Mouse (Mus musculus): Measurements from ENCODE around the gene Isy1.
A peak's percentile ranks its signal among the peaks of the same experiment; 100 is the strongest.

Isy1 gene

DNA sequence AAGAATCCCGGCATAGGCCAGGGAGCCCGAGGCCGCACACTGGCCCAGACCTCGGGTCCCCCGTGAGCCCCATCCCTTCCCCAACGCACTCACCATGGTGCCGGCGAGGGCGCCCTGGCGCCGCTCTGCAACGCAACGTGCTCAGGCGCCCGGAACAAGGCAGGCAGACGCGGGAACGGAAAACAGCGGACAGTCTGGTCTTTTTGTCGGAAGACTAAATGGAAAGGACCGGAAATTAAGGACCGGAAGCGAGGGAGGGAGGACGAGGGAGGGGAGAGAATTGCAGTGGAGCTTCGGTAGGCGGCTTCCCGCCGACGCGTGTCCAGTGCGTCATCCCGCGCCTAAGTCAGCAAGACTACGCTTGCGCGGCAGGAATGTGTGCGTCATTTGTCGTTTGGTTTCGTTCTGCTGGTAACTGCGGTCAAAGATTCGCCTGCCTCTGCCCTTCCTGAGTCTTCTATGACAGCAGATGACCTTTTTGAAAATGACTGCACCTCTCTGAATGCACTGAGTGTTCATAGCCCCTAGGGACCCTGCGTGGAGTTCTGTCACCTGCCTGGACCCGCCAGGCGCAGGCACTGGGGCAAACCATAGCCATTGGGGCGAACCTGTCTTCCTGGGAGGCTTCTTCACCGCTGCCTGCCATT, at the start of gene Isy1:
TSS of gene Isy1 (minus strand) at position 248 of the 647 bp plus-strand sequence.
- DNase-seq (ENCODE audit: low spot score in 2 of 2) = peak; percentile 93 to 97

DNA sequence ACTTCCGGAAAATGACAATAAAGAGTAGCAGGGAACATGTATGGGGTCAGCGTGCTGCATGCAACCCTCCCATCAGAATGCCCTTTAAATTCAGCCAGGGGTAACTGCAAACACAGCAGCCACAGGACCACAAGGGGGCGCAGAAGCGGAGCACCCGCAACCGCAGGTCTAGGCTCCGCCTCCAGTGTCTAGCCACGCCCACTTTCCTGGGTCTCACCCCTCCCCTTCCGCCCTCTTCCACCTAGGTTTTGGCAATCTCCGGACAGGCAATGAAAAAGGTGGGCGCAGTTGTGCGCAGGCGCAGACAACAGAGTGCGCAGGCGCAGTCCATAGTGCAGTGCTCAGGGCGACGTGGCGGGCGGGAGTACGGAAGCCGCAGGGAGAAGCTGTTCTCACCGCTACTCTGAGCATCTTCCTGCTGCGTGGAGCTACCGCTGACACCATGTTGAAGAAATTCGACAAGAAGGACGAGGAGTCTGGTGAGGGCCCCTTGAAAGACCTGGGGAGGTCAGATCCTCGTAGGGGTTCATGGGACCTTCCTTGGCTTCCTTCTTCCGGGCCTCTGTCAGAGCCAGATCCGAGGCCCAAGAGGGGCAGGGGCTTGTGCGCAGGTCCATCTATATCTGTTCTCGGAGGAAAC, 49.1 kb upstream of the Isy1 start, which contains the start of gene Copg1:
TSS of gene Copg1 (plus strand) at position 221 of the 640 bp plus-strand sequence.
- peak; percentile 99 to 100 for DNase-seq (ENCODE audit: low spot score in 2 of 2)

DNA sequence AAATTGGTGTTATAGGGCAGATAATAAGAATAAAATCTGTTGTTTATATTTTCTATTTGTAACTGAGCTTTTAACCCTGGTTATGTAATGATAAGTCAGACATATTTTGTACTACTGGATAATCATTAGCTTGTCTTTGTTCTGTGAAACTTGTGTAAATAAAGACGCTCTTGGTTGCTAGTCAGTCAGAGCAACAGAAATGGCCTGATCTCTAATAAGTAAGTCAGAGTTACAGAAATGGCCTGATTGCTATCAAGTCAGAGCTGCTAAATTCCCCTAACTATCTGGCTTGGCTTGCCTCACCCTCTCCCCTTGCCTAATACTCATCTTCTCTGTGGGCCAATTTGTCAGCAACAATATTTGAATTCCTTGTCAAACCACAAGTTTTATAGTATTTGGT, 48.1 kb upstream of the Isy1 start:
- no peak for DNase-seq (ENCODE audit: low spot score in 2 of 2)

DNA sequence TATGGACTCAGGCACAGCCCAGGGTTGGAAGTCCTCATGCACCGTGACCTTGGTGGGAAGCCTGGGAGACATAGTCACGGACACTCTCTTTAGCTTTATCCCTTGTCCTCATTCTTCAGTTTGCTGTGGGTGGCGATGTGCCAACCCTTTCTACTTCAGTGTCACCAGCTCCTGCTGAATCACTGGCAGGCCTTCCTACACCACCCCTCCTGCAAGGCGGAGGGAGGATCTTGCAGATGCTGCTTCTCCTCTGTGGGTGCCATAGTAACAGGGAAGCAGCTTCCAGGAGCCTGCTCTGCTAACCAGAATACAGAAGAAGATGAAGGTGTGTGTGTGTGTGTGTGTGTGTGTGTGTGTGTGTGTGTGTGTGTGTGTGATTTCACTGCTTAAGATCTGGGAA, 44.2 kb upstream of the Isy1 start:
- peak; percentile 86 to 89 for DNase-seq (ENCODE audit: low spot score in 2 of 2)

DNA sequence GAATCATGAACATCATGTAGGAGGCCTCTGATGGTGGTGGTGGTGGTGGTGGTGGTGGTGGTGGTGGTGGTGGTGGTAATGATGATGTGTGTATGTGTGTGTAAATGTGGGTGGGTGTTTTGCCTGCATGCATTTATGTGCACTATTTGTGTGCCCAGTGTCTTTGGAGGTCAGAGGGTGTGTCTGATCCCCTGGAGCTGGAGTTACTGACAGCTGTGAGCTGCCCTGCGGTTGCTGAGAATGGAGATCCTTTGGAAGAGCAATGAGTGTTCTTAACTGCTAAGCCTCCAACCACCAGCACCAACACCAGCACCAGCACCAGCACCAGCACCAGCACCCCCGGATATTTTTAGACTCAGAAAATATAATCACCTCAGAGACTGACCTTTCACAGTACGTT, 43.6 kb upstream of the Isy1 start:
- DNase-seq (ENCODE audit: low spot score in 2 of 2) = no peak

DNA sequence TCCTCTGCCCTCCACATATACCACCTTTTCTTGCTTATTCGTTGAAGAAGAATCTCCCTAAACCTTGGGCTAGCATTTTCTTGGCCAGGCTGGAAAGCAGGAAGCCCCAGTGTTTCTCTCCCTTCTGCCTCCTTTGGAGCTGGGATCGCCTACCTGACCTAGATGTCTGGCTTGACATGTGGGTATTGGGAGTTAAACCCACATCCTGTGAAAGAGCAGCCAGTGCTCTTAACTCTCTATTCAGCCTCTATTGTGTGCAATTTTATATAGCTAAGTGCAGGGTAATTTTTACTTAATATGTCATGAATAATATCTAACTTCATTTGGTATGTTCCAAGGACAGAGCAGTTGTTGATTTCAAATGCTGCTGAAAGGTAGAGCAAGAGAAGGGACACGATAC, 41.0 kb upstream of the Isy1 start:
- no peak for DNase-seq (ENCODE audit: low spot score in 2 of 2)

DNA sequence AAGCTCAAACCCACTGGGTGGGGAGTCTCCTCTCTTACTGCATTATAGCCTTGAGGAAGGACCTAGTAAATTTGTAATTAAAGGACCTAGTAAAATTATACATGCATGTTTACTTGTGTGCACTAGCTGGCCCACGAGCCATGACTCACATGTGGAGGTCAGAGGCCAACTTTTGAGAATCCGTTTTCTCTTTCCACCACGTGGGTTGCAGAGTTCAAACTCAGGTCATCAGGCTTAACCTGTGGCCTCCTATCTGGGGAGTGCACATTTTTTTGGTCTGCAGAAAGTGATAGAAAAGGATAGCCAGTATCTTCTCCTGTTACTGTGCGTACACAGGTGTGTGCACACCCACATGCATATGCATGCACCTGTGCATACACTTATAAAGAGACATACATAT, 40.4 kb upstream of the Isy1 start:
- DNase-seq (ENCODE audit: low spot score in 2 of 2) = no peak

DNA sequence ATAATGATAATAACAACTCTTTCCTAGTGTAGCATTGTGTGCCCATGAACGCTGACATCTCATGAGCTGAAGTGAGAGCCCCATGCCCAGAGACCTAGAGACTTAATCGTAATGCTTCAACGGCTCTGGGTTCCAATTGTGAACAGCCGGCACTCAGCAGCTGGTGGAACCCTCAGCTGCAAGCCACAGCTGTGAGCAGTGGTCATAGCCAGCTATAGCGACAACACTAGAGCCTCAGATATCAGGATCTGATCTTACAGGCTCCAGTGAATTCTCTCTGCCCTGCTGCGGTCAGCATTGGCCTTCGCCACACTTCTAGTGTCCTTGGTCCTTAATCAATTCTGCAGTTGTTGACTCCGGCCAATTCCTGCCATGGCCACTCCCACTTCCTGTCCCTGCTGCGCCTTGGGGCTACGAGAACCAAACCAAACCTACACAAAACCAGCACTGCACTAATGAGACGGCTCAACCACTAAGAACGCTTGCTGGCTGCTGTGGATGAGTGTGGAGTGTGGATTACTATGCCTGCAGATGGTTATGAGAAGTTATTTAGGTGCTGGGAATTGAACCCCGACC, 37.6 kb upstream of the Isy1 start:
- no peak for DNase-seq (ENCODE audit: low spot score in 2 of 2)

DNA sequence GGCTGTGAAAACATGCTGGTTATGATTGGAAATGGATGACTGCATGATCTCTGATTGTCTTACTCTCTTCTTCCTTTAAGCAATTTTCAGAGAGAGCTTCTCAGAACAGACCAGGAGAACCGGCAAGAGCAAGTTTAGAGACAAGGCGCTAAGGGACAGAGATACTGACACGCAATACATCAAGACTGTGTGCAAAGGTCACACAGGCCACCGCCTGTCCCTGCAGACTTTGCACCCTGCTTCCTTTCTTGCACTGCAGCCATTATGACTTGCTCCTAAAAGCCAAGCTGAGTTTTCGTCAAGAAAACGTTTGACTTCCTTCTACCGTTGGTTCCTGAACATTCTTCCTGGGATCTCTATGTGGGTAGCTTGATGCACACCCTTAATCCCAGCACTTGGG, 37.0 kb upstream of the Isy1 start:
- DNase-seq (ENCODE audit: low spot score in 2 of 2) = no peak

DNA sequence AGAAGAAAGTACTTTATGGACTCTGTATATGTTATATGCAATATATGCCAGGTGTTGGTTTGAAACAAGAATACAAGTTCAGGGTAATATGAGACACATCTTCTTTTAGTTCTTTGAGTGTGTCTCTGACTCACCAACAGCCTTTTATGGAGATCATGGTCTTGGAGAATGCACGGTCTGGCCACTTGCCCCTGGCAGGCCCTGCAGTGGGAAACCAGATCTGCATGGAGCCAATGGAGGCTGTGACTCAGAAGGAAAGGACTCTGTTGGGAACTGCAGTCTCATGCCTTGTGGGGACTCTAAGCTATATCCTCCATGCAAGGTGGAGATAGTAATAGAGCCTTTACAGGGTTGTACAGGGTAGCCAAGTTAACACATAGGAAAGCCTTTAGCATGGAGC, 36.5 kb upstream of the Isy1 start:
- DNase-seq (ENCODE audit: low spot score in 2 of 2) = no peak

DNA sequence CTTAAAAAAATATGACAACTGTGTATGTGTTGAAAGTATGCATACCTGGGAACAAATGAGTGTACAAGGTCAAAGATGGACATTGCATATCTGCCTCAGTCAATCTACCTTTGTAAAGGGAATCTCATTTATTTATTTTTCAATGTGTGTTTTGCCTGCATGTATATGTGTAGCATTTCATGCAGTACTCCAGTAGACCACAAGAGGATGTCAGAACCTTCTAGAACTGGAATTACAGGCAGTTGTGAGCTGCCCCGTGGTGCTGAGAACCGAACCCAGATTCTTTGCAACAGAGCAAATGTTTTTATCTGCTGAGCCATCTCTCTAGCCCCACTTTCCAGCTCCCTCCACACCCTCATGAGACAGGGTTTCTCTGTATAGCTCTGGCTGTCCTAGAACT, 35.4 kb upstream of the Isy1 start:
- no peak for DNase-seq (ENCODE audit: low spot score in 2 of 2)

DNA sequence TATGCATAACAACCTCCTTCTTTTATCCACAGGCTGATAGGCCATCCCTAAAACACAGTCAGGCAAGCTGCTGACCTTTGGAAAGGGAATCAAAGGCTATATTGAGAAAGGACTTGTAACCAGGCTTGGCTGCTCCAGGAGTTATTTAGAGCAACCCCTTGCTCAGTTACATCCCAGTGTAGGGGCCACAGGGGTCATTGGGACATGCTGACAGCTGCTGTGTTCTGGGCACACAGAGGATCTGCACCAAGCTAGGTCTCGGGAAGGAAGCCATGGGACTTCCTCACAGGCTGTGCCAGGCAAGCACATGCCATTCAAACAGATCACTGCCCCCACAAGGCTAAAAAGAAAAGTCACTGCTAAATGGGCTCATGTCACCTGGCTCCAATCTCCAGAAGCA, 34.5 kb upstream of the Isy1 start:
- no peak for DNase-seq (ENCODE audit: low spot score in 2 of 2)

DNA sequence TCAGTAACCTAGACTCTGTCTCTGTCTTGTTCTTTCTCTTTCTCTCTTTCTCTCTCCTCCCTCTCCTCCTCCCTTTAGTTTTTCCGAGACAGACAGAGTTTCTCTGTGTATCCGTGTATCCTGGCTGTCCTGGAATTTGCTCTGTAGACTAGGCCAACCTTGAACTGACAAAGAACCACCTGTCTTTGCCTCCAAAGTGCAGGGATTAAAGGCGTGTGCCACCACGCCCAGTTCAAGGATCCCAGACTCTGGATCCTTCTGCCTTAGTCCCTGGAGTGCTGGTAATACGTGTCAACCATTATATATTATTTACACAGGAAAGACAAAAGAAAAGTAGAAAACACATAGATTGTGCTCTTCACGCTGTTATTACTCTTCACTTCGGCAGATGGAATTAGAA, 32.6 kb upstream of the Isy1 start:
- no peak for DNase-seq (ENCODE audit: low spot score in 2 of 2)

DNA sequence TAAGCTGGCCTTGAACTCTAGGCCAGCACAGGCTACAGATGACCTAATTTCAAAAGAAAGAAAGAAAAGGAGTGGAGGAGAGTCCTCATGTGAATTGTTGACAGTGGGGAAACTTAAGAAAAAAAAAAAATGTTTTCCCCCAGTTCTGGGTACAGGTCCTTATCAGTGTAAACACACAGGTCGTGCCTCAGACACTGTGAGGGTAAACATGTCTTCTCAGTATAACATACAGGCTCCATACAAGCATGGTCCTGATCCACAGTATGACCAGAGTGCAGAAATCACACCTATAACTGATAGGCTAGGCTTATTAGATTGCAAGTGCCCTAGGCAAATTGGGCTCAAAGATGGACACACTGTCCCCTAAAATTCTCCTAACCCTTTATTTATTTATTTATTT, 31.8 kb upstream of the Isy1 start:
- DNase-seq (ENCODE audit: low spot score in 2 of 2) = no peak

DNA sequence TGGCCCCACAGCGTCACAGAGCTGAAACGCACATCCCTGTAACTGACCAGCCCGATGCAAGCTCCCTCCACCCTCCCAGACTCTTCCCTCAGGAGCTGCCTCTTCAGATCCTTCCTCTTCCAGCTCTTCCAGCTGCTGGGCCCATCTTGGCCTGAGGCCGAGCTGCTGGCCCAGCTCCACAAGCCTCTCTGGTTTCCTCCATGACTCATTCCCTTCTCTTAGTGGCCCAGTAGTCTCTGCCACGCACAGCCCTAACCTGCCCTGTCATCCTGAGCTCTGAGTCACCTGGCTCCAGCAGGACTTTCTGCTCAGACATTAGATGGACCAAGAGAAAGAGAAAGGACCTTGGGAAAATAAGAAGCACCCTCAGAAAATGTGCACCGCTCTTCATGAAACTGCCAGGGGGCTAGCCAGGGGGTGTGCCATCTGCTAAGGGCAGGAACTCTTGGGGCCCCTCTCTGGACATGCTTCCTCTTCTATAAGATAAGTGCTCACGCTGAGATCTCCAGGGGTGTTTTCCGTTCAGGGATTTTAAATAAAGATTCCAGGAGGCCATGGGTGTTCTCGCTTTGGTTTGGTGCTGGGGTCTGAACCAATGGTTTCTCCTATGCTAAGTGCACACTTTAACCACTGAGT, 30.4 kb upstream of the Isy1 start:
- DNase-seq (ENCODE audit: low spot score in 2 of 2) = peak in 1 of 2 experiments; percentile 28

DNA sequence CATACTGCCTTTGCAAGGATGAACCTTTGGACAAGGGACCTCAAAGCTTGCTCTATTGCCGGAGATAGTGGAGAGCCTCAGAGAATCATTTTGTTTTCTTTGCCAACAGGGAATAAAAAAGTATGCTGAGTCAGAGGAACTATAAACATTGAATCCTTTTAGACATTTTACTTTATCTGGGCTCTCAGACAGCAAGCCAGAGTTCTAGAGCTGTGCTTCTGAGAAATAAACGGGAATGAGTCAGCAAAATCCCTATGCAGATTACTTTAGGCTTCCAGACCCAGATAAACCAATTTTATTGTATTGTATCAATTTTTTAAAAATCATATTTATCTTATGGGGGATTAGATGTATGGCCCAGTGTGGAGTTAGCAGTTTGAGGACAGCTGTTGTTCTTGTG, 28.7 kb upstream of the Isy1 start:
- no peak for DNase-seq (ENCODE audit: low spot score in 2 of 2)

DNA sequence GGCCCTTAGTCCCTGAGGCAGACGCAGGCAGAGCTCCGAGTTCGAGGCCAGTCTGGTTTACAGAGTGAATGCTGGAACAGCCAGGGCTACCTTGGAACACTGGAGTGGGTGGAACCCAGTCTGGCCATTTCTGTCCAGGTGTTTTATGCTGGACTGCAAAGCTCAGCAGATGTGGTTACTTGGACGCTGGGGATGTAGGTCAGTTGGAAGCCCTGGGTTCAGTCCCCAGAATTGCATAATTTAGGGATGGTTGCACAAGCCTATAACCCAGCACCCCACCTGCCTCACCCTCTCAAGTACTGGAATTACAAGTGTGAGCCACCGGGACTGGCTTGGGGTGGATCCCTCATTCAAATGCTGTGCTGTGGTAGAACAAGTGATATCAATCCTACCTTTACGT, 27.6 kb upstream of the Isy1 start:
- no peak for DNase-seq (ENCODE audit: low spot score in 2 of 2)

DNA sequence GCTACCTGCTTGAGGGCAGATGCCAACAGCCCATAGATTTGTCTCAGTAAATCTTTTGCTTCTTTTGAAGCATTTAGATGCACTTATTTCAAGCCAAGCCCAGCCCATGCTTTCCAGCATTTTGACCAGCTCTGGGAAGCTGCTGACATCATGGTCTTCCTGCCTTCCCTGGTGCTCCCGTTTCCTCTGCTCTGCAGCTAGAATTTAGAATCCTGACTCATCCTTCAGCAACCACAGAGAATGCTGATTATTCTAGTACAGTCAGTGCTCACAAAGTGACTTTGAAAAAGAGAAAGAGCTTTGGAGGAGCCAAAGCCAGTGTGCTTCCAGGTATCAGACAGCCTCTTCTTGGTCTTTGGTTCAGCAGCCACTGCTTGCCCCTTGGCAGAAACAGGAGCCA, 18.5 kb upstream of the Isy1 start:
- peak in 1 of 2 experiments; percentile 31 for DNase-seq (ENCODE audit: low spot score in 2 of 2)

DNA sequence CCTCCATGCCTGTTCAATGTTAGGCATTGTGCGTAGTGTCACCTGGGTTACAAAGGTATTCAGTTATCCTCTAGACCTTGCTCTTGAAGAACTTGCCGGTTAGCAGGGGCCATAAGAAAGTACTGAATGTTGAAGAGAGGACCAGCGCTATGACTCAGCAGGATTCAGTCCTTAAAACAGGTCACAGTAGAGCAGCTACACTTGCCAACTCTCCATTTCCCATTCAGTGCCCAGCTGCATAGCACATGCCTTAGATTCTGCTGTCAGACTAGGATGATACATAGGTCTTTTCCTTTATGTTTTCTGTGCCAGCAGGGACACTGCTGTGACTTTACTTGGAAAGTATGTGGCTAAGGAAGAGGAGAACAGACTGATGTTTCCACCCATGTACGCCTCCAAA, 14.8 kb upstream of the Isy1 start:
- DNase-seq (ENCODE audit: low spot score in 2 of 2) = no peak

DNA sequence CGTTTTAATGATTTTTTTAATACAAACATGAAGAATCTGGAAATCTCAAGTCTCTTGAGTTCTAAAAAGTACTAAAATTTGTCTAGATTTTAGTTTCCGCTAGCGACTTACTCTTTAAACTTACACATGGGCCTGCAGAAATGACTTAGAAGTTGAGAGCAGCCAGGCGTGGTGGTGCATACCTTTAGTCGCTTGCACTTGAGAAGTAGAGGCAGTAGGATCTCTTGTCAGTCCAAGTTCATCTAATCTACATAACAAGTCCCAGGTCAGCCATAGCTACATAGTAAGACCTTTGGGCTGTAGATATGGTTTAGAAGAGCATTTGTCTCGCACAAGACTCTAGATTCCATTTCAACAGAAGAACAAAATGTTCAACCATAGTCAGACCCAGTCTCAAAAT, 13.3 kb upstream of the Isy1 start:
- no peak for DNase-seq (ENCODE audit: low spot score in 2 of 2)

DNA sequence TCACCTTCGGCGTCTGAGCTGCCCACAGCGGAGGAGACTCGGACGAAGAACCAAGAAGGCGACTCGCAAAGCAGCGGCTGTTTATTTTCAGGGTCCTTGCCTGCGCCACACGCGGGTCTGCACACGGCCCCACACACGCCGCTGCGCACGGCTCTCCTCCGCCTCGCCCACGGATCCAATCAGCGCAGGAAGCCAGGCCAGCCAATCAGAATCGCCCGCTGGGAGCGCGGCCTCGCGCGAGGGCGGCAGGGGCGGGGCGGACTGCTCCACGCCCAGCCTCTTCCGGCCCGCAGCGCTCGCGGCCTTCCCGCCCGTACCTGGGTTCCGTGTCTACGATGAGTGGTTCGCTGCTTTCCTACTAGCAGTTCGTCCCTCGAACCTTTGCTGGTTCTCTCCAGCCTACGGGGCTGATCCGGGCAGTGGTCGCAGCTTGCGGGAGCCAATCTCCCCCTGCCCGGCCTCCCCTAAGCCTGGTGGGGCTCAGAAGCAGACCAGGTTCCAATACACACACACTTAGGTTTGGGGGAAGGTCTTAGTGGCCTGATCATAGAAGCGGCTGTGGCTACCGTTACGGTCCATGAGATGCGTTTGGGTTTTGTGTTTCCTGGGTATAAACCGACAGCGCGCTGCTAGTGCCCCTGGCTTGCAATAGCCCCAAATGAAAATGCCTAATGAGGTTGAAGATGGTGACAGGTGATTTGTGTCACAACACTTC, 12.5 kb upstream of the Isy1 start, which contains the start of gene Cnbp:
TSS of gene Cnbp (minus strand) at position 207 of the 715 bp plus-strand sequence.
- peak; percentile 89 to 96 for DNase-seq (ENCODE audit: low spot score in 2 of 2)
